Mouse (Mus musculus) neural tube, embryonic 15.5 days (tissue): ENCODE data around the gene Slc22a5. TPM values are rescaled to one million over a fixed set of nuclear protein-coding genes. Genes with fewer than 3 reads are reported as not detected.
A peak's percentile ranks its signal among the peaks of the same experiment; 100 is the strongest.
"Not testable (repeated sequence)": the region's sequence is repeated elsewhere in the genome, so short reads cannot be mapped to it uniquely, and the experiment has no call there.

Experiments used
- ATAC-seq: fragments of 200-750 bp; cut with Nextera tagmentation; 2 replicates; pipeline ENCODE4 v1.8.0; 2017; ENCODE audit warnings: mild to moderate bottlenecking, moderate TSS enrichment, moderate library complexity; ENCODE audit not compliant: low FRiP score
- H3K27ac ChIP-seq: fragments of 300-500 bp; sonication (generic); replicated peaks from 2 replicates; pipeline ENCODE4 v1.5.1; 2015; ENCODE audit warnings: mild to moderate bottlenecking, inconsistent platforms
- H3K27me3 ChIP-seq: fragments of 300-500 bp; sonication (generic); replicated peaks from 2 replicates; pipeline ENCODE4 v1.6.1; 2015; ENCODE audit warnings: inconsistent platforms
- H3K36me3 ChIP-seq: fragments of 300-500 bp; sonication (generic); 2 replicates; pipeline ENCODE4 v1.6.1; 2015; ENCODE audit warnings: inconsistent platforms
- H3K4me1 ChIP-seq: fragments of 300-500 bp; sonication (generic); 2 replicates; pipeline ENCODE4 v1.6.1; 2015; ENCODE audit warnings: inconsistent platforms
- H3K4me2 ChIP-seq: fragments of 300-500 bp; sonication (generic); 2 replicates; pipeline ENCODE4 v1.6.1; 2015; ENCODE audit warnings: inconsistent platforms, mild to moderate bottlenecking, moderate library complexity
- H3K4me3 ChIP-seq: fragments of 300-500 bp; sonication (generic); replicated peaks from 2 replicates; pipeline ENCODE4 v1.5.1; 2015; ENCODE audit warnings: mild to moderate bottlenecking, inconsistent platforms
- H3K9ac ChIP-seq: fragments of 300-500 bp; sonication (generic); replicated peaks from 2 replicates; pipeline ENCODE4 v1.6.1; 2015; ENCODE audit warnings: mild to moderate bottlenecking, inconsistent platforms
- H3K9me3 ChIP-seq: fragments of 300-500 bp; sonication (generic); replicated peaks from 2 replicates; pipeline ENCODE4 v1.6.1; 2016; ENCODE audit warnings: inconsistent platforms
- WGBS: fragments of 180-500 bp; shearing (Covaris S2); methylation state at CpG from one replicate; pipeline ENCODE4 v1.1.7; 2015; ENCODE audit warnings: mixed read lengths; 5-methylcytosine and 5-hydroxymethylcytosine counted together
- polyA plus RNA-seq: library from polyadenylated mRNA; unstranded; fragments of >200 nt; fragmentation: Nextera tagmentation; extraction: Ambion mirVana; gene quantifications from 2 replicates; pipeline ENCODE4 v1.2.1, GENCODE M21; 2015

The Slc22a5 gene
- polyA plus RNA-seq, 1 experiment from 2014 or later = 8.6 TPM

- H3K9ac ChIP-seq, H3K27ac ChIP-seq, H3K4me1 ChIP-seq, H3K4me3 ChIP-seq, ATAC-seq, H3K9me3 ChIP-seq, H3K36me3 ChIP-seq, H3K27me3 ChIP-seq, H3K4me2 ChIP-seq: not testable (repeated sequence)
- 84% methylated on average over 5 of the region's 5 CpGs for WGBS
Measured at GRCm38 (mm10) chr11:53878096-53878495, 13.4 kb downstream of the Slc22a5 start.

GRCm38 (mm10) chr11:53876488-53876887, 15.0 kb downstream of the Slc22a5 start:
- 91% methylated on average over 4 of the region's 4 CpGs for WGBS
- no peaks in the 10 kb centered on the region for H3K4me1 ChIP-seq
- H3K4me2 ChIP-seq = no peak overlapping the region

GRCm38 (mm10) chr11:53874706-53875105, 16.8 kb downstream of the Slc22a5 start:
- no peaks in the 10 kb centered on the region for H3K9me3 ChIP-seq
- no peak overlapping the region for H3K4me3 ChIP-seq
- 76% methylated on average over 4 of the region's 4 CpGs for WGBS
- H3K4me1 ChIP-seq = no peaks in the 10 kb centered on the region
- no peak for ATAC-seq
- no peak overlapping the region for H3K9ac ChIP-seq
- no peaks in the 10 kb centered on the region for H3K27me3 ChIP-seq
- peaks cover 34% of the 10 kb centered on the region for H3K36me3 ChIP-seq
- H3K27ac ChIP-seq = no peak overlapping the region
- no peak overlapping the region for H3K4me2 ChIP-seq

More at GRCm38 (mm10) chr11:53876488-53876887, 15.0 kb downstream of the Slc22a5 start:
- no peaks in the 10 kb centered on the region for H3K27me3 ChIP-seq
- H3K9ac ChIP-seq = no peak overlapping the region
- no peaks in the 10 kb centered on the region for H3K9me3 ChIP-seq
- H3K36me3 ChIP-seq = peaks cover 19% of the 10 kb centered on the region
- no peak overlapping the region for H3K4me3 ChIP-seq
- no peak overlapping the region for H3K27ac ChIP-seq
- no peak for ATAC-seq

- H3K4me3 ChIP-seq, H3K4me2 ChIP-seq, H3K27me3 ChIP-seq, H3K27ac ChIP-seq, H3K9me3 ChIP-seq, H3K4me1 ChIP-seq, ATAC-seq, H3K9ac ChIP-seq: not testable (repeated sequence)
- 72% methylated on average over 5 of the region's 5 CpGs for WGBS
- peaks cover 34% of the 10 kb centered on the region for H3K36me3 ChIP-seq
Measured at GRCm38 (mm10) chr11:53873909-53874704, 17.4 kb downstream of the Slc22a5 start.

- ATAC-seq = no peak
- Histone ChIP-seq H3K27me3 (no peaks in the 10 kb centered on the region), H3K4me3 (no peak overlapping the region), H3K9me3 (no peaks in the 10 kb centered on the region), H3K4me1 (no peaks in the 10 kb centered on the region), H3K27ac (no peak overlapping the region), H3K36me3 (peaks cover 34% of the 10 kb centered on the region), H3K9ac (no peak overlapping the region), H3K4me2 (no peak overlapping the region)
- WGBS = 88% methylated on average over 2 of the region's 2 CpGs
Measured at GRCm38 (mm10) chr11:53871786-53872507, 19.5 kb downstream of the Slc22a5 start.

- no peak for ATAC-seq
- WGBS = 95% methylated on average over 5 of the region's 5 CpGs
- no peak overlapping the region for H3K4me3 ChIP-seq
Measured at GRCm38 (mm10) chr11:53869172-53869571, 22.3 kb downstream of the Slc22a5 start.

GRCm38 (mm10) chr11:53868323-53868722, 23.1 kb downstream of the Slc22a5 start:
- not testable (repeated sequence) for H3K4me1 ChIP-seq, H3K27ac ChIP-seq, H3K27me3 ChIP-seq, H3K9me3 ChIP-seq, H3K4me3 ChIP-seq, H3K4me2 ChIP-seq, ATAC-seq, H3K9ac ChIP-seq
- WGBS = 54% methylated on average over 5 of the region's 5 CpGs
- peaks cover 34% of the 10 kb centered on the region for H3K36me3 ChIP-seq

More at GRCm38 (mm10) chr11:53869172-53869571, 22.3 kb downstream of the Slc22a5 start:
- H3K4me1 ChIP-seq = no peaks in the 10 kb centered on the region
- H3K36me3 ChIP-seq = peaks cover 34% of the 10 kb centered on the region
- H3K27me3 ChIP-seq = no peaks in the 10 kb centered on the region
- no peaks in the 10 kb centered on the region for H3K9me3 ChIP-seq
- H3K27ac ChIP-seq = no peak overlapping the region
- H3K4me2 ChIP-seq = no peak overlapping the region
- no peak overlapping the region for H3K9ac ChIP-seq

- H3K9ac ChIP-seq, H3K4me1 ChIP-seq, ATAC-seq, H3K4me2 ChIP-seq, H3K36me3 ChIP-seq, H3K4me3 ChIP-seq, H3K27ac ChIP-seq, H3K27me3 ChIP-seq, H3K9me3 ChIP-seq: not testable (repeated sequence)
- 83% methylated on average over 2 of the region's 4 CpGs for WGBS
Measured at GRCm38 (mm10) chr11:53864724-53865310, 26.6 kb downstream of the Slc22a5 start.

GRCm38 (mm10) chr11:53860944-53861343, 30.5 kb downstream of the Slc22a5 start:
- not testable (repeated sequence) for H3K27me3 ChIP-seq, H3K9ac ChIP-seq, ATAC-seq, H3K4me1 ChIP-seq, H3K4me3 ChIP-seq, H3K4me2 ChIP-seq, H3K27ac ChIP-seq, H3K36me3 ChIP-seq, H3K9me3 ChIP-seq
- WGBS = 88% methylated on average over 8 of the region's 9 CpGs

GRCm38 (mm10) chr11:53858761-53859580, 32.5 kb downstream of the Slc22a5 start, which contains the start of gene Gm12216:
TSS of gene Gm12216 (minus strand) at chr11:53859256.
- WGBS = 15% methylated on average over 46 of the region's 50 CpGs
- Histone ChIP-seq H3K9ac (peak within 1 kb of the TSS; percentile 37), H3K4me2 (peak within 1 kb of the TSS; percentile 72), H3K4me3 (peak within 1 kb of the TSS; percentile 48)
- H3K27ac ChIP-seq, H3K27me3 ChIP-seq, H3K4me1 ChIP-seq, H3K36me3 ChIP-seq, ATAC-seq, H3K9me3 ChIP-seq: not testable (repeated sequence)
